Mouse (Mus musculus): ENCODE measurements around the gene Gm7102.
"Not testable (repeated sequence)": the region's sequence is repeated elsewhere in the genome, so short reads cannot be mapped to it uniquely, and the experiment has no call there.

Gm7102 gene

DNA sequence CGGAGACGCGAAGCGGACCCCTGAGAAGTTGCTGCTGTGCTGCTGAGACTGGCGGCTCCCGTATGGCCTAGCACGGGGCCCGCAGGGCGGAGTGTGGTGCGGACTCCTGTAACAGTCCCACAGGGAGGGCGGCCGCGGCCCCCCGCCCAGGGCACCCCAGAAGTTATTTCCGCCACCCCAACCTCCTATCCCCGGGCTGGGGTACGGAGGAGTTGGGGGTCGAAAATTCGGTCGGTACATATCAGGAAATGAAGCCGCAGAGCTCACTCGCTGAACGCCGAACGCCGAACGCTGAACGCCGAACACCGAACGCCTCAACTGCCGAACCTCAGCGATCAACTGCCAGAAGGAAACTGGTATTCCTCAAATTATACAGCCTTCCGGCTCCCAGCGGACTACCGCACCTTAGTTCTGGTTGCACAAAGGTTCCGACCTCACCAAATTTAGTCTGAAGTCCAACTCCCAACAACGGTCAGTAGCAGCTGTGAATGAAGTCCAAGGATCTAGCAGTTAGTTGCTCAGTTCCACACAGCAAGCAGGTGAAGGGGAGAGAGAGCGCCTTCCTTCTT, at the start of gene Gm7102:
Gene Gm7102 (minus strand): TSS at position 554 of the 569 bp plus-strand sequence.
- DNase-seq, result peak in 1 of 2 experiments; percentile 9

DNA sequence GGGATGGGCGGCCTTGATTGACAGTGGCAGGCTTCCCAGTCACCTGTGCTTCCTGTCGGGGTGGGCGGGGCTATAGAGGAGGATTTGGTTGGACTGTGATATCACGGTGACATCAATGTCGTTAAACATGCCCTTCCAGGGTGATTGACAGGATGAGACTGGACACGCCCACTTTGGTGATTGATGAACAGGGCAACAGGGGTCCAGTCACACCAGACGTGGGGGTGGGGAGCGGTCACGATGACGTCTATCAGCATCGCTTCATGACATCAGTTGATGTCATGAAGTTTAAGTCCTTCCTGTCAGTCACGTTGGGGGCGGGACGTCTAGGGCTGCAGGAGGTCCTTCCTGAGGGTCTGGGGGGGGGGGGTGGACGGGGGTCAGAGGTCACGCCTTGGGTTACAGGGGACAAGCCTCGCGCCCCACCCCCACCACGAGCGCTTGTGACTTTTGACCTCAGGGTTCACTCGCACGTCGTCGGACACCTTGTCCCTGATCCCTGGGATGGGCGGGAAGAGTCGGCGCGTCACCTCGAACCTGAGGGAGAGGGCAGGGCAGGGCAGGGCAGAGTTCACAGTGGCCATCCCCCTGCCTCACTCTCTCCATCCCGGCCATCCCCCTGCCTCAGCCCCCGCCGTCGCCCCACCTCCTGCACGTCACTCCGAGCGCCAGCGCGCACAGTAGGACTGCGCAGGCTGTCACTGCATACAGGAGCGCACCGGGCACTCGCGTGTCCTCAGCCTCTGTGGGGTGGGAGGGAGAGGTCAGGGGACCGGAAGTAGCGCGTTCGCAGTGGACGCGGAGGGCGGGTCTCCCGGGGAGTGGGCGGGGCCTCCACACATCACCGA, 48.8 kb upstream of the Gm7102 start:
- peak; percentile 8 to 52 for DNase-seq

DNA sequence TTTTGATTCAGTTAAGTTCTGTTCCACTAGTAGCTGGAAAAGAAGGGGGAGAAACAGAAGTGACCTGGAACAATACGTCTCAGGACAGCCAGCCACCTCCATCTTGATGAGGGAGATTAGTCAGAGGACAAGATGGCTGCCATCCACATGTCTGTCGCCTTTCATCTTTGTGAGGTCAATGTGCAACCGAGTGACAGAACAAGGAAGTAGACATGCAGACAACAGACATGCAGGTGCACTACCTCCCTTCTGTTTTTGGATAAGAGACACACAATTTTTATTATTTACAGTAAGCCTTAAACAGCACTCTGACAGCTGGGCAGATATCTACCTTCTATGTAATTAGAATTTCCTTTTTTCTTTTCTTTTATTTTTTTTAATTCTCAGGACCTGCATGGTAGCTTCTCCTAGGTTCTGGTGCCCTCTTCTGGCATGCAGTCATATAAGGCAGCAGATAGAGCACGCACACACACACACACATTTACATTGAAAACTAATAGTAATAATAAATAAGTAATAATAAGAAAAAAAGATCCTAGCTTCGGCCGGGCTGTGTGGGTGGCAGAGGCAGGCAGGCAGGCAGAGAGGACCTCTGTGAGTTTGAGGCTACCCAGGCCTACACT, 47.7 kb upstream of the Gm7102 start:
- no peak for DNase-seq

DNA sequence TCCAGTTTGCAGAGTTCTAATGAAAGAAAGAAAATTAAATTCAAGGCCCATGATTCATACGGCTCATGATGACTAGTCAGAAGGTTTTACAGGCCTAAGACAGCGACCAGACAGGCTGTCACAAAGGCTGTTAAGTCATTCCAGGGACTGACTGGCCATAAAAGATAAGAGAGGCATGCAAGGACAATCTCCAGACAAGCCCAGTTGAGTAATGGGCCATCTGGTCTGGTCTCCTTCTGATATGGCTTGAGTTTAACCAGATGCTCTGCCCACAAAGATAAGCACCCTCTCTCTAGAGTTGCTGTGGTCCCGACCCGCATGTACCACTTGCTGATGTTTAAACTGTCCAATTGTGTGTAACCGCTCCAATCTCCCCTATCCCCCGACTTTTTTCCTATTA, 31.4 kb upstream of the Gm7102 start:
- not testable (repeated sequence) for DNase-seq

DNA sequence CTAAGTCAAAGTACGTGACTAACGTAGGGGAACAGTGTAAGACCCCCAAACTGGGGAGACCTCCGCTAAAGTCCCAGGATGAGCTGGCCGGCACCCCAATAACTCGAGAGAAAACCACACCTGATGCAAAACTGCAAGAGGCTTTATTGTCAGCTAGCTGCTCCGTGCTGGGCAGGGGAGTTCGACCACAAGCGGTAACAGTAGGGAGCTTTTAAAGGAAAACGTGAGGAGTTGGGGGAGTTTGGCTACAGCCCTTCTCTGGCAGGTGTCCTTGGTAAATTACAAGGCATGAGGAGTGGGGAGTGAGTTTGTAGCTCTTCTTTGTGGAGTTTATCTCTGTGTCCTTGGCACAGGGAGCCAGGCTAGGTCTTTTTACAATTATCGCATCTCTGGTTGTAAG, 23.7 kb upstream of the Gm7102 start:
- peak; percentile 7 to 33 for DNase-seq

DNA sequence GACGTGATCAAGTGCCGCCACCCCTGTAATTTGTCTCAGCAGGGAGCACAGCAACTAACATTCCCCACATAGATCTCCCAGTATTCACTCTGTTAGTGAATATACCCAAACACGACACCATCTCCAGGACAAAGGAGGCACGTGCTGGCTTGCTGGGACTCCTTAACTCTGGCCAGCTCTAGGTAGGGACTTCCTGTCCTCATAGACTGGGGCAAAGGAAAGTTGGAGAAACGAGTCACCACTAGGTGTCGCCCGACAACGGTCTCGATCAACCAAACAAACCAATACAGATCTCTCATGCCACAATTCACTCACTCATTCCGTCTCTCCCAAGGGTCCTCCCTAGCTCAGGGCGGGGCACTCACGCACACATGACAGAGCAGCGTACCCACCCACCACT, 23.2 kb upstream of the Gm7102 start:
- DNase-seq, result peak; percentile 88 to 94

- DNase-seq, result not testable (repeated sequence)
Observed at GRCm38 (mm10) chr19:61183590-61183989, 7.5 kb upstream of the Gm7102 start, which contains the start of gene Gm6020. Gene Gm6020 (plus strand): TSS chr19:61183890.

- peak; percentile 13 to 39 for DNase-seq
Observed at GRCm38 (mm10) chr19:61151701-61152420, 24.2 kb downstream of the Gm7102 start.

DNA sequence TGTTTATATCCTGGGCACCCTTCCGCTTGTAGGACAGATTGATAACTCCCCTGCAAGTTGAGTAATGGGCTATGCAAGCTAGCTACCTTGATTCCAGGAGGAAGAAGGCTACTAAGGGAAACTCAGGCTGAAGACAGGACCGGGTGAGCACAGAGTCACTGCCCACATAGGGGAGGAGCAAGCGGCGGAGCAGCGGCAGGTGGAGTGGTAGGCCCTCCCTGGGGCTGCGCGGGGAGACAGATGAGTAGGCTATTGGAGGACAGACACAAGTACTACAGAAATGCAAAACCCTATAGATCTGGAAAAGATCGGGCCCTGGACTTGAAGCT, 24.8 kb downstream of the Gm7102 start:
- DNase-seq, result peak; percentile 39 to 76

DNA sequence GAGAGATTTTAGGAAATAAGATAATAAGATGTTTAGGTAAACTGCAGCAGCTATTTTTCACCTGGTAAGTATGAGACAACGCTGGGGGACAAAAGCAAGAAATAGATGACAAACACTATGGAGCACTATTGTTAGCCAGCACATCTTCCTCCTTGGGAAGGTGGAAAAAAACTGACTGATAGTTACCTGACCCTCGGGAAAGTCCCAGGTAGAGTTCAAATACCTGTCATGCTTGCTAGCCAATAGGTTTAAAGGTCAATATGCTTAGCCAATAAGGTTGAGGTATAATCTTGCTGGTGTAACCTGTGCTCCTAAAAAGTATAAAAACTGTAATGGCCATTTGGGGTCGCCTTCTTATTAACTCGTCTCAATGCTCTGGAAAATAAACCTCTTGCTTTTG, 34.8 kb downstream of the Gm7102 start:
- DNase-seq, result no peak

DNA sequence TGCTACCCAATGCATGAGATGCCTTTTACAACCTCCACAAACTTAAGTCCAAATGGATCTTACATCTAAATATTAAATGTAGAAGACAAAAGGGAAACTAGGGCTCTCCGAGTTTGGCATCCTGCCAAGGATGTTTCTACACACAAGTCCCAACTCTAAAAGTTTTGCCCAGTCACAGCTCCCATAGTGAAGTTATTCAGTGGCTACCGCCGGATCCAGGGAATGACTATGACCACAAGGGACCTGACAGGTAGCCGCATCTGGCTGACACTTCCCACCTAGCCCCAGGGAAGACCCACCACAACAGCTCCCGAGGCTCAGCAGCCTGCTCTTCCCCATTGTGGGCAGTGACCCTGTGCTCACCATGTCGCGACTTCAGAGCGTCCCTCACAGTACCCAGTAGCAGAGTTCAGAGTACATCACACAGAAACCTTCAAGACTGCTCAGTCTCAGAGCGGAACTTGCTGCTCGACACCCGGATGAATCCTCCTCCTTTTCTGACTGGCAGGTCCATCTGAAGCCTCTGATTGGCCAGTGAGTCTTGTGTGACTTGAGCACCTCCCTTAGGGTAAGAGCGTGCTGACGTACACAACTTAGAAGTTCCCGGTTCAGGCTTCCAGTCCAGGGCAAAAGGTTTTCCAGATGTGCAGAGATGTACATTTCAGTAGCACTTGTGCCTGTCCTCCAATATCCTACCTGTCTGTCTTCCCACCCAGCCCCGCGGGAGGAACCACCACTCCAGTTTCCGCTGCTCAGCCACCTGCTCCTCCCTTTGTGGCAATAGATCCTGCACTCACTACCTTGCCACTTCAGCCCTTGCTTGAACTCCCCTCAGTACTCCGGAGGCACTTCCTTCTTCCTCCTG, 35.5 kb downstream of the Gm7102 start, which contains the start of gene Zfp950:
Gene Zfp950 (minus strand): TSS at position 499 of the 865 bp plus-strand sequence.
- DNase-seq, result peak; percentile 87 to 95

GRCm38 (mm10) chr19:61138655-61139054, 37.5 kb downstream of the Gm7102 start:
- no peak for DNase-seq

- no peak for DNase-seq
Observed at GRCm38 (mm10) chr19:61131096-61131495, 45.0 kb downstream of the Gm7102 start.

Measured in kidney, postnatal 25 days (tissue).